Mouse (Mus musculus) myocyte (in vitro differentiated cells): ENCODE results near the gene Atg4a.

Experiments used
- E2F4 ChIP-seq: IDR thresholded peaks from one replicate; pipeline ENCODE4 v1.6.1; 2011; ENCODE audit warnings: mild to moderate bottlenecking, control low read depth, moderate library complexity; ENCODE audit not compliant: insufficient read depth
- POLR2A ChIP-seq: IDR thresholded peaks from one replicate; pipeline ENCODE4 v1.6.1; 2011; ENCODE audit warnings: low read depth, mild to moderate bottlenecking, control low read depth, moderate library complexity; ENCODE audit not compliant: insufficient read length
- POLR2AphosphoS2 ChIP-seq: IDR thresholded peaks from one replicate; pipeline ENCODE4 v1.6.1; 2011; ENCODE audit warnings: low read depth, control low read depth; ENCODE audit not compliant: insufficient read length
- REST ChIP-seq: IDR thresholded peaks from one replicate; pipeline ENCODE4 v1.6.1; 2011; ENCODE audit warnings: mild to moderate bottlenecking, control low read depth, moderate library complexity; ENCODE audit not compliant: insufficient read depth, insufficient read length
- TCF3 ChIP-seq: IDR thresholded peaks from one replicate; pipeline ENCODE4 v1.6.1; 2011; ENCODE audit warnings: low read depth, control low read depth; ENCODE audit not compliant: insufficient read length

DNA sequence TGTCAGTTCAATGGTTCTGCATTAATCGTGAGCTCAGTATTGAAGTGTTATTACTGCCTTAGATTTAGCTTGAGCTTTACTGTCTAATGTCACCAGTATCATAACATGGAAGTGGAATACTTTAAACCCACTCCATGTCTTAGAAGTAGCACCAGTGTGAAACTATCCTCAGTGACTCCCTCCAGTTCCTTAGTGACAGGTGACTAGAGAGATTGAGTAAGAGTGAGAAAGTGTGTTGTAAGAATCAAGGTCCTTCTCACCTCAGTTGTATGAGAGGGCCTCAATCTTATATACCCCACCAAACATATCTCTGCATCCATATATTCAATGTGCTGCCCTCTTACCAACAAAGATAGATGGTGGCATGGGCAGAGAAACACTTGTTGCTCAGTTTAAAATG is 22.2 kb downstream of the Atg4a start:
- TF ChIP-seq POLR2A (no peak), E2F4 (no peak), REST (no peak), POLR2AphosphoS2 (no peak), TCF3 (no peak)
